Mouse (Mus musculus): Measurements from ENCODE around the gene Stx11. TPM values are rescaled to one million over a fixed set of nuclear protein-coding genes. Genes with fewer than 3 reads are reported as not detected.
A peak's percentile ranks its signal among the peaks of the same experiment; 100 is the strongest.

The Stx11 gene
- polyA plus RNA-seq, 1 experiment from 2014 or later, result 2.7 TPM

DNA sequence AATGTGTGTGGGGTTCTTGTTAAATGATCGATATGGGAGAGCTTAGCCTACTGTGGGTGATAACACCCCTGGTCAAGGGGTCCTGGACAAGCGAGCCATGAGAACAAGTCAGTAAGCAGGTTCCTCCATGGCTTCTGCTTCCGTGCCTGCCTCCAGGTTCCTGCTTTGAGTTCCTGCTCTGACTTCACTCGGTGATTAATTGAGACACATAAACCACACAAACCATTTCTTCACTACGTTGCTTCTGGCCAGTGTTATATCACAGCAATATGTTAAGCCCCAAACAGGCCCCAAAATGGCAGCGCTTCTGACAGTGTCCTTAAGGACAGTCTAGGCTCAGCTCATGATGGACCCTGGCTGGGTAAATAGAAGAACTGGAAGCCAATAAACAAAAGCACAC lies 35.9 kb downstream of the Stx11 start:
- Histone ChIP-seq H3K36me3 (ENCODE audit: control insufficient read depth, insufficient read depth, low read length) (no peaks in the 10 kb centered on the region), H3K27me3 (ENCODE audit: control insufficient read depth, insufficient read depth, low read length) (no peaks in the 10 kb centered on the region), H3K9ac (ENCODE audit: low read length) (no peak overlapping the region), H3K4me3 (ENCODE audit: low read depth, low read length) (no peak overlapping the region), H3K4me2 (ENCODE audit: low read depth) (no peak overlapping the region), H3K27ac (ENCODE audit: low read depth, low read length) (no peak overlapping the region), H3K9me3 (ENCODE audit: control insufficient read depth, low read length) (no peaks in the 10 kb centered on the region), H3K4me1 (ENCODE audit: control insufficient read depth, insufficient read depth, low read length) (peaks cover 6% of the 10 kb centered on the region)
- DNase-seq (ENCODE audit: low spot score), result no peak
- WGBS, result 87% methylated on average over 6 of the region's 6 CpGs
- ATAC-seq (ENCODE audit: insufficient read depth, low FRiP score, low TSS enrichment), result no peak

DNA sequence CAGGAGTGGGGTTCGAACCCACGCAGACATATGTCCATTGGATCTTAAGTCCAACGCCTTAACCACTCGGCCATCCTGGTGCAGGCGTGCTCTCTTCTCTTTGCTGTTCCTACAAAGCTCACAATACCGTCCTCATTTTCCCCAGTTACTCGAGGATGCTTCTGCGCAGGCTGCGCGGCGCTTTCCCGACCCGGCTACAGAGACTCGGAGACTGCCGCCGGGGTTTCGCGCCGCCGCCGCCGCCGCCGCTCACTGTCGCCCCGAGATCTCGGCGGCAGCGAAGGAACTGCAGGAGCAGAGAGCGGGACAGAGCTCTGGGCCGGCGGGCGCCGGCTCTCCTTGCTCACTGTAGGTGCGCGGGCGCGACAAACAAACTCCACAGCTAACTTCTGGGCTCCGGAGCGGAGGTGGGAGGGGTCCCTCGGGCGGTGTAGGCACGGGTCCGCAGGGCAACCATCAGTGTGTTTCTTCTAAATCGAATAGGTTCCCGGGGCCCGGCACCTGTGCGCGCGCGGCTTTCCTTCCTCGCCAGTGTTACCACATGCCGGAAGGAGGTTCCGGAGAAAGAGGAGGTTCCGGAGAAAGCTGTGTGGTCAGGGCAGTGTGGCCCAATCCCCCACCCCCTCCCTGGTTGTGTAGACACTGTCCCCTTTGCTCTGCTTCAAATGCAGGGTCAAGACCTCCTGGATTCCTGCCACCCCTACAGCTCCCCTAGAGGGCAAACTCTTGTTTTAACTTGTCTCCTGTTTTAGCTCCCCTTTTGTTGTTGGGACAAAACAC lies 41.3 kb downstream of the Stx11 start:
- under 1% methylated on average over 55 of the region's 55 CpGs for WGBS
- H3K4me1 ChIP-seq (ENCODE audit: control insufficient read depth, insufficient read depth, low read length), result peaks cover 6% of the 10 kb centered on the region
- H3K4me2 ChIP-seq (ENCODE audit: low read depth), result peak overlapping the region; percentile 42
- peak; percentile 97 for DNase-seq (ENCODE audit: low spot score)
- no peaks in the 10 kb centered on the region for H3K27me3 ChIP-seq (ENCODE audit: control insufficient read depth, insufficient read depth, low read length)
- H3K27ac ChIP-seq (ENCODE audit: low read depth, low read length), result peak overlapping the region; percentile 82
- H3K9ac ChIP-seq (ENCODE audit: low read length), result peak overlapping the region; percentile 75
- no peaks in the 10 kb centered on the region for H3K9me3 ChIP-seq (ENCODE audit: control insufficient read depth, low read length)
- no peaks in the 10 kb centered on the region for H3K36me3 ChIP-seq (ENCODE audit: control insufficient read depth, insufficient read depth, low read length)
- H3K4me3 ChIP-seq (ENCODE audit: low read depth, low read length), result peak overlapping the region; percentile 67
- ATAC-seq (ENCODE audit: insufficient read depth, low FRiP score, low TSS enrichment), result peak; percentile 96

DNA sequence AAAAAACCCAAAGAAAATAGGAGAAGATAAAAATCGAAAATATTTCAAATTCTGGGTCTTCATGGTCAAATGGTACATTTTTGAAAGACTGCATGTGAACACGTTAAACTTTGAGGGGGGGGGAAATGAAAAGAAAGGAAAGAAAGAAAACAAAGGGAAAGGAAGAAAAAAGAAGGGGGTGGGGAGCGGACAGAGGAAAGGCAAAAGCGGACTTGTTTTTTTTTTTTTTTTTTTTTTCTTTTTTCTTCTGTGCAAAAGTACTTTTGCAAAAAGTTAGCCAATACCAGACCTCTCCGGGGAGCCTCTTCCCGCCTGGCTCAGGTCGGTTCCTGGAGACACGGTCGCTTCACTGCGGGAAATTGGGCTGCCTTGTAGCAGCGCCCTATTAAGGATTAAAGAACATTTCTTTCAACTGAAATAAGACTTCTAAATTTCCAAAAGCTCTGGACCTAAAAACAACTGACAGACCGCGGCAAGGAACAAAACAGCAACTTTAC lies 42.0 kb downstream of the Stx11 start:
- Histone ChIP-seq H3K4me1 (ENCODE audit: control insufficient read depth, insufficient read depth, low read length) (peaks cover 6% of the 10 kb centered on the region), H3K9me3 (ENCODE audit: control insufficient read depth, low read length) (no peaks in the 10 kb centered on the region), H3K36me3 (ENCODE audit: control insufficient read depth, insufficient read depth, low read length) (no peaks in the 10 kb centered on the region), H3K4me3 (ENCODE audit: low read depth, low read length) (peak overlapping the region; percentile 67), H3K9ac (ENCODE audit: low read length) (no peak overlapping the region; the same call in 1 of the 2 replicates), H3K27me3 (ENCODE audit: control insufficient read depth, insufficient read depth, low read length) (no peaks in the 10 kb centered on the region), H3K27ac (ENCODE audit: low read depth, low read length) (no peak overlapping the region; the same call in 1 of the 2 replicates), H3K4me2 (ENCODE audit: low read depth) (peak overlapping the region; percentile 42)
- ATAC-seq (ENCODE audit: insufficient read depth, low FRiP score, low TSS enrichment), result peak; percentile 33
- DNase-seq (ENCODE audit: low spot score), result no peak
- whole genome bisulfite sequencing, result 3% methylated on average over 13 of the region's 13 CpGs

DNA sequence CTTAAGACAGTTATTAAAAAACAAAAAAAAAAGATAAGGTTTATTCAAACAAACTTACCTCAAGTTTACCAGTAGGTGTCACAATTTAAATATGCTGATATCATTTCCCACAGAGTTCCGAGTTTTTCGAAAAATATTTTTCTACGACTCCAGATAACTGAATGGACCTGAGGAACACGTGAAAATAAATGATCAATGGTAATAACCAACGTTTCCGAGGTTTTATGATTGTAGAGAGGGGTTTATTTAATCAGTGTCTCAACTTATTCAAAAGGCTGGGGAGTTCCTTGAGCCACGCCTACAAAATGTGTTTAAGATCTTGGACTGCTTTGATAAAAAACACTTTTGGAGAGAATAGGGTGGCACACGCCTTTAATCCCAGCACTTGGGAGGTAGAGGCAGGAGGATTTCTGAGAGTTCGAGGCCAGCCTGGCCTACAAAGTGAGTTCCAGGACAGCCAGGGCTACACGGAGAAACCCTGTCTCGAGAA lies 42.5 kb downstream of the Stx11 start:
- no peak overlapping the region for H3K9ac ChIP-seq (ENCODE audit: low read length)
- no peak overlapping the region; the same call in 1 of the 2 replicates for H3K4me3 ChIP-seq (ENCODE audit: low read depth, low read length)
- DNase-seq (ENCODE audit: low spot score) (no peak), ATAC-seq (ENCODE audit: insufficient read depth, low FRiP score, low TSS enrichment) (no peak)
- H3K27me3 ChIP-seq (ENCODE audit: control insufficient read depth, insufficient read depth, low read length), result no peaks in the 10 kb centered on the region
- no peaks in the 10 kb centered on the region for H3K9me3 ChIP-seq (ENCODE audit: control insufficient read depth, low read length)
- 53% methylated on average over 11 of the region's 11 CpGs for WGBS
- peaks cover 6% of the 10 kb centered on the region for H3K4me1 ChIP-seq (ENCODE audit: control insufficient read depth, insufficient read depth, low read length)
- no peak overlapping the region for H3K27ac ChIP-seq (ENCODE audit: low read depth, low read length)
- no peak overlapping the region for H3K4me2 ChIP-seq (ENCODE audit: low read depth)
- H3K36me3 ChIP-seq (ENCODE audit: control insufficient read depth, insufficient read depth, low read length), result no peaks in the 10 kb centered on the region

DNA sequence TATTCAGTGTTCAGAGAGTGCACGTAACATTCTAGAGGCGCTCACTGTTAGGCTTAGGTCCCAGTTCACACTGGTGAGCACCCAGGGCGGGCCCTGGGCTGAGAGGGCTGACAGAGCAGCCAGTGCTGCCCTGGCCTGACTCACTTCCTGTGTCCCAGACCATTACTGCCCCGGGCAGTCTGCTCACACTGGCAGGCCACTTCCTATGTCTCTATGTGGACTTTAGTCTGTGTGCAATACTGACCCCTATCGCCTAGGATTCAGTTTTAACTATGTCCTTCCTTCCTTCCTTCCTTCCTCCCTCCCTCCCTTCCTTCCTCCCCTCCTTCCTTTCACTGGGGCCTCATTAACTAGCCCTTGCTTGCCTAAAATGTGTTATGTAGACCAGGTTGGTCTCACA lies 44.8 kb downstream of the Stx11 start:
- H3K4me2 ChIP-seq (ENCODE audit: low read depth), result no peak overlapping the region
- peaks cover 6% of the 10 kb centered on the region for H3K4me1 ChIP-seq (ENCODE audit: control insufficient read depth, insufficient read depth, low read length)
- no peak for ATAC-seq (ENCODE audit: insufficient read depth, low FRiP score, low TSS enrichment)
- H3K9me3 ChIP-seq (ENCODE audit: control insufficient read depth, low read length), result no peaks in the 10 kb centered on the region
- no peaks in the 10 kb centered on the region for H3K27me3 ChIP-seq (ENCODE audit: control insufficient read depth, insufficient read depth, low read length)
- WGBS, result 44% methylated on average over 5 of the region's 5 CpGs
- H3K27ac ChIP-seq (ENCODE audit: low read depth, low read length), result no peak overlapping the region
- H3K4me3 ChIP-seq (ENCODE audit: low read depth, low read length), result no peak overlapping the region
- H3K9ac ChIP-seq (ENCODE audit: low read length), result no peak overlapping the region
- no peaks in the 10 kb centered on the region for H3K36me3 ChIP-seq (ENCODE audit: control insufficient read depth, insufficient read depth, low read length)
- DNase-seq (ENCODE audit: low spot score), result no peak

DNA sequence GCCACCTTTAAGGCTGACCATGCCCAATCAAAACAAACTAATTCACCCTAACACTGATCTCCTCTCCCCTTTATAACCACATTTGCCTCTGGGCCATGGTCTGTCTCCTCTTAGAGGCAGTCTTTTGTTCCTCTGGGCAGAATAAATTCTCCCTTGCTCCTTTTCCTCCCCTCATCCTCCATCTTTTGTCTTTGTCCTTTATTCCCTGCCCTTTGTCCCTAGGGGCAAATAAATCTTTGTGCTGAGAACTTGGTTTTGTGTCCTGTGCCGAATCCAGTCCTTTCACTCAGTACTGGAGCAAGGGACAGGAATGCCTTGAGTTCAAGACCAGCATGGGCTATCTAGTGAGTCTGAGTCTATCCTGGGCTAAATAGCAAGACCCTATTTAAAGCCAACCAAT lies 46.5 kb downstream of the Stx11 start:
- WGBS, result 17% methylated on average over 1 of the region's 1 CpGs
- no peak for ATAC-seq (ENCODE audit: insufficient read depth, low FRiP score, low TSS enrichment)

DNA sequence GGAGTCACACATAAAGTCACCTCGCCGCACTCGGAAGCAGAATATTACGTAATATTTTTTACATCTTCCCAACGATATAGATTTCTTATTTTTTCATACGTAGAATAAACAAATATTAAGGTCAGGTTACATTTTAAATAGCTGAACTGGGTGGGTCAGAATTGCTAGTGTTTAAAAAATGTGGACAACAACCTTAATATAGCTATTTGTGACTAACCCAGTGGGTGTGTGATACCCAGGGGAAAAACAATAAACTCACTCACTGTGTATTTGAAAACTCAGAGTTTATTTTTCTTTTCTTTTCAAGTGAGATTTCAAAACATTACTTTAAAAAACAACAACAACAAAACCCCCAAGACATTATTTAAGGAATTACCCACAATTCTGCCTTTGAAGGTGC lies 47.7 kb downstream of the Stx11 start:
- Histone ChIP-seq H3K27me3 (ENCODE audit: control insufficient read depth, insufficient read depth, low read length) (no peaks in the 10 kb centered on the region), H3K4me2 (ENCODE audit: low read depth) (no peak overlapping the region), H3K9me3 (ENCODE audit: control insufficient read depth, low read length) (no peaks in the 10 kb centered on the region), H3K36me3 (ENCODE audit: control insufficient read depth, insufficient read depth, low read length) (no peaks in the 10 kb centered on the region), H3K9ac (ENCODE audit: low read length) (no peak overlapping the region), H3K4me1 (ENCODE audit: control insufficient read depth, insufficient read depth, low read length) (no peaks in the 10 kb centered on the region), H3K27ac (ENCODE audit: low read depth, low read length) (no peak overlapping the region), H3K4me3 (ENCODE audit: low read depth, low read length) (no peak overlapping the region)
- WGBS, result 92% methylated on average over 6 of the region's 6 CpGs
- ATAC-seq (ENCODE audit: insufficient read depth, low FRiP score, low TSS enrichment) (no peak), DNase-seq (ENCODE audit: low spot score) (no peak)

More for the DNA sequence above, 46.5 kb downstream of the Stx11 start:
- Histone ChIP-seq H3K36me3 (ENCODE audit: control insufficient read depth, insufficient read depth, low read length) (no peaks in the 10 kb centered on the region), H3K27ac (ENCODE audit: low read depth, low read length) (peak overlapping the region; percentile 45; the same call in 1 of the 2 replicates), H3K4me2 (ENCODE audit: low read depth) (no peak overlapping the region), H3K4me3 (ENCODE audit: low read depth, low read length) (no peak overlapping the region), H3K9ac (ENCODE audit: low read length) (no peak overlapping the region), H3K4me1 (ENCODE audit: control insufficient read depth, insufficient read depth, low read length) (no peaks in the 10 kb centered on the region), H3K27me3 (ENCODE audit: control insufficient read depth, insufficient read depth, low read length) (no peaks in the 10 kb centered on the region), H3K9me3 (ENCODE audit: control insufficient read depth, low read length) (no peaks in the 10 kb centered on the region)
- no peak for DNase-seq (ENCODE audit: low spot score)

DNA sequence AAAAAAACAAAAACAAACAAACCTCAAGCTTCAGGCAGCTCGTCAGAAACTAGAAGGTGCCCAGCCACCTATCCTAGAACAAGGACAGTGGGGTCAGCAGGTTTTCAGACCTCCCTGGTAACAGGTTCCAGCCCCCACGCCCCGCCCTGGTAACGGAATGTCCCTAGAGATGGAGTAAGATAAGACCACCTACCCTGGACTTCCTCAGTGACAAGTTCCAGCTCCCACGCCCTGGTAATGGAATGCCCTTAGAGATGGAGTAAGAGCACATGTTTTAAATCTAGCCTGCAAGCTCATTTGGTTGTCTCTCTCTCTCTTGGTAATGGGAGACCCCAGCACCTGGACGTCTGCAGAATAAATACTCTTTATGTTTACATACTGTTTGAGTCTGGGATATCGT lies 48.3 kb downstream of the Stx11 start:
- Histone ChIP-seq H3K36me3 (ENCODE audit: control insufficient read depth, insufficient read depth, low read length) (no peaks in the 10 kb centered on the region), H3K4me3 (ENCODE audit: low read depth, low read length) (no peak overlapping the region), H3K27me3 (ENCODE audit: control insufficient read depth, insufficient read depth, low read length) (no peaks in the 10 kb centered on the region), H3K4me2 (ENCODE audit: low read depth) (no peak overlapping the region), H3K9me3 (ENCODE audit: control insufficient read depth, low read length) (no peaks in the 10 kb centered on the region), H3K4me1 (ENCODE audit: control insufficient read depth, insufficient read depth, low read length) (no peaks in the 10 kb centered on the region), H3K27ac (ENCODE audit: low read depth, low read length) (no peak overlapping the region), H3K9ac (ENCODE audit: low read length) (no peak overlapping the region)
- 76% methylated on average over 7 of the region's 7 CpGs for WGBS
- no peak for DNase-seq (ENCODE audit: low spot score)
- ATAC-seq (ENCODE audit: insufficient read depth, low FRiP score, low TSS enrichment), result no peak

DNA sequence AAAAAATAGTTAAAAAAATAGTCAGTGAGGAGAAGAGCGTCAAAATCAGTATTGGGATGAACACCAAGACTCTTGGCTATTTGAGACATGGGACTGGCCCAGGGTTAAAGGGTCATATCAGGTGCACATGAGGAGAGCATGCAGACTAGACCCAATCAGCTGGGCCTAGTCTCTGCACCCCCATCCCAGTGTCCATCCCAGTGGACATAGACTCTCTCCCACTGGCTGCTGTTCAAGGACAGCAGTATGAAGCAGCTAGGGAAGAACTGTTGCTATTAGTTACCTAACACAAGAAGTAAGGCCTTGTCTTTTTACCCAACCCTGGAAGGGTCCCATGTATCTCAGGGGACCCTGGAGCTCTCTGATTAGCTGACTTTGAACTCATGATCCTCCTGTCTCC lies 49.9 kb downstream of the Stx11 start:
- 97% methylated on average over 1 of the region's 1 CpGs for WGBS
- no peak for ATAC-seq (ENCODE audit: insufficient read depth, low FRiP score, low TSS enrichment)
- H3K4me3 ChIP-seq (ENCODE audit: low read depth, low read length), result no peak overlapping the region

More for the DNA sequence above, 49.9 kb downstream of the Stx11 start:
- no peaks in the 10 kb centered on the region for H3K4me1 ChIP-seq (ENCODE audit: control insufficient read depth, insufficient read depth, low read length)
- no peak for DNase-seq (ENCODE audit: low spot score)
- H3K9ac ChIP-seq (ENCODE audit: low read length), result no peak overlapping the region
- no peaks in the 10 kb centered on the region for H3K36me3 ChIP-seq (ENCODE audit: control insufficient read depth, insufficient read depth, low read length)
- no peak overlapping the region for H3K4me2 ChIP-seq (ENCODE audit: low read depth)
- no peak overlapping the region for H3K27ac ChIP-seq (ENCODE audit: low read depth, low read length)
- no peaks in the 10 kb centered on the region for H3K27me3 ChIP-seq (ENCODE audit: control insufficient read depth, insufficient read depth, low read length)
- no peaks in the 10 kb centered on the region for H3K9me3 ChIP-seq (ENCODE audit: control insufficient read depth, low read length)
